Mouse (Mus musculus) embryonic facial prominence, embryonic 12.5 days (tissue): ENCODE data around the gene Tas2r102. TPM values are rescaled to one million over a fixed set of nuclear protein-coding genes. Genes with fewer than 3 reads are reported as not detected.

ENCODE experiments used
- ATAC-seq: fragments of 200-750 bp; cut with Nextera tagmentation; 2 replicates; pipeline ENCODE4 v1.8.0; 2017; ENCODE audit not compliant: insufficient number of reproducible peaks, insufficient read depth, low FRiP score, low TSS enrichment
- H3K27ac ChIP-seq: fragments of 300-500 bp; sonication (generic); 2 replicates; pipeline ENCODE4 v1.5.1; 2016; ENCODE audit warnings: mild to moderate bottlenecking
- H3K27me3 ChIP-seq: fragments of 300-500 bp; sonication (generic); 2 replicates; pipeline ENCODE4 v1.6.1; 2016; ENCODE audit warnings: mild to moderate bottlenecking, moderate library complexity
- H3K36me3 ChIP-seq: fragments of 300-500 bp; sonication (generic); 2 replicates; pipeline ENCODE4 v1.6.1; 2016; ENCODE audit warnings: mild to moderate bottlenecking
- H3K4me1 ChIP-seq: fragments of 300-500 bp; sonication (generic); 2 replicates; pipeline ENCODE4 v1.6.1; 2016
- H3K4me2 ChIP-seq: fragments of 300-500 bp; sonication (generic); replicated peaks from 2 replicates; pipeline ENCODE4 v1.6.1; 2016; ENCODE audit warnings: mild to moderate bottlenecking, moderate library complexity
- H3K4me3 ChIP-seq: fragments of 300-500 bp; sonication (generic); 2 replicates; pipeline ENCODE4 v1.5.1; 2016; ENCODE audit warnings: mild to moderate bottlenecking
- H3K9ac ChIP-seq: fragments of 300-500 bp; sonication (generic); 2 replicates; pipeline ENCODE4 v1.6.1; 2016; ENCODE audit warnings: mild to moderate bottlenecking, moderate library complexity
- H3K9me3 ChIP-seq: fragments of 300-500 bp; sonication (generic); 2 replicates; pipeline ENCODE4 v1.6.1; 2016; ENCODE audit warnings: mild to moderate bottlenecking, moderate library complexity
- WGBS: fragments of 180-500 bp; shearing (Covaris S2); methylation state at CpG from one replicate; pipeline ENCODE4 v1.1.7; 2016; 5-methylcytosine and 5-hydroxymethylcytosine counted together
- polyA plus RNA-seq: library from polyadenylated mRNA; unstranded; fragments of >200 nt; fragmentation: Nextera tagmentation; extraction: Ambion mirVana; gene quantifications from 2 replicates; pipeline ENCODE4 v1.2.1, GENCODE M21; 2016

Gene Tas2r102
- polyA plus RNA-seq: not detected in 2 replicates

GRCm38 (mm10) chr6:132761831-132762230 lies at the start of gene Tas2r102:
TSS of gene Tas2r102 (plus strand) at chr6:132762131.
- Histone ChIP-seq H3K4me2 (no peak within 1 kb of the TSS), H3K9ac (no peak within 1 kb of the TSS), H3K9me3 (no peaks in the 10 kb centered on the region), H3K36me3 (no peaks in the 10 kb centered on the region), H3K27ac (no peak within 1 kb of the TSS), H3K4me1 (no peaks in the 10 kb centered on the region), H3K27me3 (no peaks in the 10 kb centered on the region), H3K4me3 (no peak within 1 kb of the TSS)
- WGBS: 90% methylated on average over 2 of the region's 2 CpGs
- ATAC-seq: no peak

GRCm38 (mm10) chr6:132737935-132738334 lies 24.0 kb upstream of the Tas2r102 start, which contains the start of gene Tas2r115:
TSS of gene Tas2r115 (minus strand) at chr6:132738035.
- no peak for ATAC-seq
- 79% methylated on average over 2 of the region's 2 CpGs for WGBS

GRCm38 (mm10) chr6:132750206-132750605 lies 11.7 kb upstream of the Tas2r102 start:
- H3K9ac ChIP-seq: no peak overlapping the region
- 88% methylated on average over 2 of the region's 2 CpGs for WGBS
- H3K9me3 ChIP-seq: no peaks in the 10 kb centered on the region
- H3K4me1 ChIP-seq: no peaks in the 10 kb centered on the region
- H3K36me3 ChIP-seq: no peaks in the 10 kb centered on the region
- no peak overlapping the region for H3K4me3 ChIP-seq
- ATAC-seq: no peak
- H3K27me3 ChIP-seq: no peaks in the 10 kb centered on the region
- no peak overlapping the region for H3K27ac ChIP-seq
- H3K4me2 ChIP-seq: no peak overlapping the region

More at GRCm38 (mm10) chr6:132737935-132738334, 24.0 kb upstream of the Tas2r102 start, which contains the start of gene Tas2r115:
- Histone ChIP-seq H3K27ac (no peak within 1 kb of the TSS), H3K27me3 (no peaks in the 10 kb centered on the region), H3K36me3 (no peaks in the 10 kb centered on the region), H3K9me3 (no peaks in the 10 kb centered on the region), H3K4me1 (no peaks in the 10 kb centered on the region), H3K9ac (no peak within 1 kb of the TSS), H3K4me2 (no peak within 1 kb of the TSS), H3K4me3 (no peak within 1 kb of the TSS)

GRCm38 (mm10) chr6:132754430-132754829 lies 7.5 kb upstream of the Tas2r102 start, which contains the start of gene Tas2r124:
TSS of gene Tas2r124 (plus strand) at chr6:132754730.
- no peak within 1 kb of the TSS for H3K27ac ChIP-seq
- H3K36me3 ChIP-seq: no peaks in the 10 kb centered on the region
- 100% methylated on average over 1 of the region's 1 CpGs for WGBS
- no peak within 1 kb of the TSS for H3K4me3 ChIP-seq
- H3K4me2 ChIP-seq: no peak within 1 kb of the TSS
- H3K27me3 ChIP-seq: no peaks in the 10 kb centered on the region
- no peaks in the 10 kb centered on the region for H3K9me3 ChIP-seq
- H3K9ac ChIP-seq: no peak within 1 kb of the TSS
- no peaks in the 10 kb centered on the region for H3K4me1 ChIP-seq
- ATAC-seq: no peak

- H3K36me3 ChIP-seq: no peaks in the 10 kb centered on the region
- ATAC-seq: no peak
Observed at GRCm38 (mm10) chr6:132778062-132778461, 16.1 kb downstream of the Tas2r102 start, which contains the start of gene Tas2r136. TSS of gene Tas2r136 (minus strand) at chr6:132778162.

GRCm38 (mm10) chr6:132795393-132795792 lies 33.5 kb downstream of the Tas2r102 start:
- Histone ChIP-seq H3K9me3 (0 out of 2 replicates have a peak, but pooled peaks cover 7% of the 10 kb centered on the region), H3K4me1 (no peaks in the 10 kb centered on the region), H3K4me2 (no peak overlapping the region), H3K27me3 (no peaks in the 10 kb centered on the region), H3K9ac (no peak overlapping the region), H3K36me3 (no peaks in the 10 kb centered on the region), H3K27ac (no peak overlapping the region), H3K4me3 (no peak overlapping the region)
- WGBS: 25% methylated on average over 1 of the region's 1 CpGs
- no peak for ATAC-seq

More at GRCm38 (mm10) chr6:132778062-132778461, 16.1 kb downstream of the Tas2r102 start, which contains the start of gene Tas2r136:
- Histone ChIP-seq H3K4me1 (no peaks in the 10 kb centered on the region), H3K4me2 (no peak within 1 kb of the TSS), H3K9ac (no peak within 1 kb of the TSS), H3K27ac (no peak within 1 kb of the TSS), H3K9me3 (no peaks in the 10 kb centered on the region), H3K4me3 (no peak within 1 kb of the TSS), H3K27me3 (no peaks in the 10 kb centered on the region)

- H3K36me3 ChIP-seq: no peaks in the 10 kb centered on the region
- no peaks in the 10 kb centered on the region for H3K27me3 ChIP-seq
- WGBS: 92% methylated on average over 1 of the region's 1 CpGs
- H3K9me3 ChIP-seq: no peaks in the 10 kb centered on the region
- H3K9ac ChIP-seq: no peak within 1 kb of the TSS
- no peak within 1 kb of the TSS for H3K4me2 ChIP-seq
- H3K27ac ChIP-seq: no peak within 1 kb of the TSS
- no peak within 1 kb of the TSS for H3K4me3 ChIP-seq
- no peaks in the 10 kb centered on the region for H3K4me1 ChIP-seq
- ATAC-seq: no peak
Observed at GRCm38 (mm10) chr6:132802518-132802917, 40.6 kb downstream of the Tas2r102 start, which contains the start of gene Tas2r117. TSS of gene Tas2r117 (plus strand) at chr6:132802818.

Other genes starting within 250 kb of the Tas2r102 start
- not detected in 2 replicates for gene Prh1, start 192.3 kb upstream of the Tas2r102 start, polyA plus RNA-seq
- not detected in 2 replicates for gene Prp2, start 166.2 kb upstream of the Tas2r102 start, polyA plus RNA-seq
- gene A630073D07Rik, start 110.6 kb upstream of the Tas2r102 start, polyA plus RNA-seq: not detected in 2 replicates
- gene Tas2r120, start 105.2 kb upstream of the Tas2r102 start, polyA plus RNA-seq: not detected in 2 replicates
- gene Tas2r121, start 61.1 kb upstream of the Tas2r102 start, polyA plus RNA-seq: not detected in 2 replicates
- not detected in 2 replicates for gene Tas2r122, start 50.2 kb upstream of the Tas2r102 start, polyA plus RNA-seq
- gene Tas2r115, start 24.1 kb upstream of the Tas2r102 start, polyA plus RNA-seq: not detected in 2 replicates
- gene Tas2r124, start 7.4 kb upstream of the Tas2r102 start, polyA plus RNA-seq: not detected in 2 replicates
- gene Tas2r136, start 16.0 kb downstream of the Tas2r102 start, polyA plus RNA-seq: not detected in 2 replicates
- gene Tas2r117, start 40.7 kb downstream of the Tas2r102 start, polyA plus RNA-seq: not detected in 2 replicates
- not detected in 2 replicates for gene Tas2r123, start 85.0 kb downstream of the Tas2r102 start, polyA plus RNA-seq
- gene Tas2r116, start 93.3 kb downstream of the Tas2r102 start, polyA plus RNA-seq: not detected in 2 replicates
- gene Tas2r110, start 105.9 kb downstream of the Tas2r102 start, polyA plus RNA-seq: not detected in 2 replicates
- gene Tas2r113, start 130.9 kb downstream of the Tas2r102 start, polyA plus RNA-seq: not detected in 2 replicates
- gene Tas2r125, start 147.5 kb downstream of the Tas2r102 start, polyA plus RNA-seq: not detected in 2 replicates
- not detected in 2 replicates for gene Tas2r129, start 189.0 kb downstream of the Tas2r102 start, polyA plus RNA-seq
- not detected in 2 replicates for gene Tas2r131, start 195.8 kb downstream of the Tas2r102 start, polyA plus RNA-seq
- not detected in 2 replicates for gene Tas2r109, start 218.8 kb downstream of the Tas2r102 start, polyA plus RNA-seq